Mouse (Mus musculus) layer of hippocampus, adult 18-20 months (tissue): ENCODE data around the gene Olfr1275. TPM values are rescaled to one million over a fixed set of nuclear protein-coding genes. Genes with fewer than 3 reads are reported as not detected.

Source experiments
- DNase-seq, 2 experiments: peaks; one replicate each; pipeline ENCODE4 v3.0.0; 2022; ENCODE audit warnings: low spot score in 2 of 2
- long read RNA-seq: library from polyadenylated mRNA; stranded (forward); transcript quantifications from one replicate; pipeline ENCODE4 v2.0.0, GENCODE M21; 2021
- total RNA-seq, 2 experiments: library from RNA; stranded (reverse); gene quantifications; 2 replicates each; pipeline ENCODE4 v1.2.3; 2021

Gene Olfr1275
- total RNA-seq: not detected
- long read RNA-seq: 0 reads

DNA sequence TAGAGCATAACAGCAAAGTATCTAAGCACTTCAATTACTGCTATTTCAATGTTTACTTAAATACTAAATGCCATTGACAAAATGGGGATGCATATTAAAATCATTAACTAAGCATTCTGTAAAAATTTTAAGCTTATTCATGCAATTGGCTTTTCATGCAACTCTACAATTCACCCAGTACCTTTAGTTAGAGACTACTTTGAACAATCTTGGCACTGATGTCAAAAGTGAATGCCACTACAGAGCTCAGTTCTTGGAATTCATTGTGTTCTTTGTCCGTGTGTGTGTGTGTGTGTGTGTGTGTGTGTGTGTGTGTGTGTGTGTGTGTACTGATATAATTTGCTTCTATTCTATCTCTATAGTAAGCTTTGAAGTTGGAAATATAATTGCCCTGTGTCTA, at the start of gene Olfr1275:
Gene Olfr1275, minus strand, starts transcription at position 101 of the 400 bp plus-strand sequence.
- DNase-seq: no peak

DNA sequence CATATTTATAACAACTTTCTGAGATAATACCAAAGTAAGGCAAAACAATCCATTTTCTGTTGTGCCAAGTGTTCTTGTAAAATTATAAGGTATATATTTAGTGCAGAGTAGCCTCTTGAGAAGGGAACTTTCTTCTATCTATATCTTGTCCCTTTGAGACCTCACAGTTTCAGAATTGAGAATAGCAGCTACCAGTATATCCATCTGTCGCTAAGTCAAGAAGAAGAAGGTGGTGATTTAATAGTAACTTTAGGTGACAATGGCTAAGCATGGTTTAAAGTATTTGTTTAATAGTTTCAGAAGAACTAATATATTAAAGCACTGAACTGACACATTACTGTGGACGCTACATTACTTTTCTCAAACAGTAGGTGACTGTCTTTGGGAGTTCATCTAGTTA, 38.9 kb upstream of the Olfr1275 start, which contains the start of gene Olfr1277:
Gene Olfr1277, minus strand, starts transcription at position 101 of the 400 bp plus-strand sequence.
- DNase-seq: no peak

DNA sequence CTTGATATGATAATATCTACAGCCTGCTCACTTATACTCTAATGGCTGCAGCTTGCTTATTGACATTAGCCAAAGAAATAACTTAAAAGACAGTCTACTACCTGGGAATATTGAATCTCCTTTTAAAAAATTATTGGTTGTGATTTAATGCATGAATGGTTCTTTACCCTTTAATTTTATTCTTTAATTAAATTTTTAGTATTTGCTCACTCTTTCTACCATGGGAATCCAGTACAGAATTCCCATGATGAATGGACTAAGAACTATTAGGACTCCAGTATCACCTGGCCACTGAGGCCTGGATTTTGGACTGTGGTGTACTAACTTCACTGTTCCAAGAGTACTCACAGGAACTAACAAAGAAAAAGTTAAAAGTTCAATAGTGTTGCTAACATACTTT, 19.1 kb upstream of the Olfr1275 start, which contains the start of gene Olfr1276:
Gene Olfr1276, plus strand, starts transcription at position 301 of the 400 bp plus-strand sequence.
- no peak for DNase-seq

DNA sequence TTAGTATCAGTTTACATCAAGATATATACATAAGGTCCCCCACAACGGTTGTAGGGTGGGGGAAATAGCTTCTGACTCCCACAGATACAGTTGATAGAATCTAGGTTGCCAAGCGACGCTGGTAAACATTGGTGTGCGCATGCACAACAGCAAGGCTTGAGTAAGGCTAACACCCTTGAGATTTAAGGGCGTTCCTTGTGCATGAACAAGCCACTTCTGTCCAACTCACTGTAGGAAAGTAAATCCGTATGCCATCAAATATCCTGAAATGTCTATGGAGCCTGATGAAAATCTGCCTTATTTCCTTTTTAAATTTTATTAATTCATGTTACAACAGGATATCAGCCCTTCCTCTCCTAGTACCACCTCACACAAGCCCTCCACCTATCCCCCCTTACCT, 5.6 kb downstream of the Olfr1275 start, which contains the start of gene 4930430A15Rik:
Gene 4930430A15Rik, minus strand, starts transcription at position 101 of the 400 bp plus-strand sequence.
- no peak for DNase-seq

DNA sequence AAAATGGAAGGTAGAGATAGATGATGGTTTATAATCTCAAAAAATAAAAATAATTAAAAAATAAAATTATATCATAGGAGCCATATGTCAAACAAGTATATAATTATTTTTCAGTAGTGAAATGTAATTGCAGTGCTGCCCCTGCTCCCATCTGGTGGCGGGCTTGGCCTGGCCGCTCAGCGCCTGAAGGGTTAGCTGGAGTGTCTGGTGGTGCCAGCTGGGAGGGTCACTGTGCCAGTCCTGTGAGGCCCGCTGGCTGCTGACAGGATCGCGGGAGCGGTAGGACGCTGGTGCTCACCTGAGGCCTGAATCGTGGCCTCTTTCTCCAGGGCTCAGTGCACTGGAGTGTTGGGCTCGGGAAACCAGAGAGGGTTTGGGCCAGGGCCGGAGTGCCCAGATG, 53.0 kb downstream of the Olfr1275 start:
- no peak for DNase-seq

Other genes starting within 250 kb of the Olfr1275 start
- gene Gm13941, start 129.3 kb downstream of the Olfr1275 start, total RNA-seq: not detected
- gene Gm15130, start 82.3 kb downstream of the Olfr1275 start, total RNA-seq: not detected
- not detected for gene 4930430A15Rik, start 5.7 kb downstream of the Olfr1275 start, total RNA-seq
- gene Olfr1276, start 19.2 kb upstream of the Olfr1275 start, total RNA-seq: not detected
- gene Olfr1277, start 38.8 kb upstream of the Olfr1275 start, total RNA-seq: not detected
- not detected for gene Olfr1278, start 54.9 kb upstream of the Olfr1275 start, total RNA-seq
- gene Olfr1279, start 65.3 kb upstream of the Olfr1275 start, total RNA-seq: not detected
- not detected for gene Olfr1280, start 78.7 kb upstream of the Olfr1275 start, total RNA-seq
- gene Olfr1281, start 91.2 kb upstream of the Olfr1275 start, total RNA-seq: not detected
- gene Olfr1282, start 100.8 kb upstream of the Olfr1275 start, total RNA-seq: not detected
- gene Olfr1283, start 131.5 kb upstream of the Olfr1275 start, total RNA-seq: not detected
- gene Olfr1284, start 140.2 kb upstream of the Olfr1275 start, total RNA-seq: not detected
- not detected for gene Olfr1286, start 187.8 kb upstream of the Olfr1275 start, total RNA-seq
- not detected for gene Olfr1287, start 213.9 kb upstream of the Olfr1275 start, total RNA-seq
- not detected for gene Olfr1288, start 238.8 kb upstream of the Olfr1275 start, total RNA-seq
- not detected for gene Olfr1289, start 245.5 kb upstream of the Olfr1275 start, total RNA-seq